Comparison of ENCODE assay signal across 23 mouse cellular contexts in genomic region chr6:72186809-72187208, GRCm38 (mm10). TPM values are rescaled to one million over a fixed set of nuclear protein-coding genes. Genes with fewer than 3 reads are reported as not detected.
A peak's percentile ranks its signal among the peaks of the same experiment; 100 is the strongest.
DNase-seq lines count a peak whose midpoint lies in the region; ATAC-seq lines count a peak whose summit lies in the region.
"Had no signal": no experiment of that assay in that cellular context is flagged by ENCODE, and none has a peak within 500 bp of the region (broad histone marks: within the 10 kb centered on the region; RNA-seq: fewer than 3 reads in every experiment).

No protein-coding gene starts in this region.

- H3K27ac ChIP-seq in hindbrain, embryonic 10.5 days = 0 out of 2 replicates have a peak overlapping the region, but pooled peaks have one; percentile 12
- H3K27ac ChIP-seq in hindbrain, embryonic 12.5 days = no peak overlapping the region
- H3K27ac ChIP-seq: embryonic facial prominence, embryonic 12.5 days; embryonic facial prominence, embryonic 15.5 days; gastrocnemius, adult 2 months; heart, embryonic 13.5 days; hindbrain, embryonic 15.5 days; intestine, embryonic 15.5 days had no signal

- no peak overlapping the region for H3K9ac ChIP-seq in hindbrain, embryonic 12.5 days
- H3K9ac ChIP-seq: embryonic facial prominence, embryonic 12.5 days; embryonic facial prominence, embryonic 15.5 days; forebrain, postnatal 0 days; heart, embryonic 13.5 days; hindbrain, embryonic 15.5 days; intestine, embryonic 15.5 days had no signal

- ATAC-seq in hindbrain, embryonic 12.5 days (ENCODE audit: low FRiP score) = no peak

- H3K4me3 ChIP-seq in hindbrain, embryonic 10.5 days = no peak overlapping the region
- no peak overlapping the region for H3K4me3 ChIP-seq in hindbrain, embryonic 12.5 days
- H3K4me3 ChIP-seq: embryonic facial prominence, embryonic 12.5 days; embryonic facial prominence, embryonic 15.5 days; gastrocnemius, adult 2 months; heart, embryonic 13.5 days; hindbrain, embryonic 15.5 days; intestine, embryonic 15.5 days had no signal

- WGBS in hindbrain, embryonic 10.5 days = 78% methylated on average over 6 of the region's 6 CpGs
- 71% methylated on average over 6 of the region's 6 CpGs for WGBS in hindbrain, embryonic 12.5 days

- H3K36me3 ChIP-seq in hindbrain, embryonic 10.5 days = no peaks in the 10 kb centered on the region
- no peaks in the 10 kb centered on the region for H3K36me3 ChIP-seq in hindbrain, embryonic 12.5 days
- H3K36me3 ChIP-seq: embryonic facial prominence, embryonic 12.5 days; embryonic facial prominence, embryonic 15.5 days; heart, embryonic 13.5 days; hindbrain, embryonic 15.5 days; intestine, embryonic 15.5 days had no signal

- peaks cover 58% of the 10 kb centered on the region for H3K27me3 ChIP-seq in hindbrain, embryonic 10.5 days (ENCODE audit: insufficient read depth, poor library complexity, severe bottlenecking)
- H3K27me3 ChIP-seq in hindbrain, embryonic 12.5 days = peaks cover 56% of the 10 kb centered on the region
- H3K27me3 ChIP-seq: Patski had no signal

- no peak overlapping the region for H3K4me2 ChIP-seq in hindbrain, embryonic 12.5 days (replicated peaks)
- H3K4me2 ChIP-seq: embryonic facial prominence, embryonic 12.5 days; embryonic facial prominence, embryonic 15.5 days; heart, embryonic 13.5 days; hindbrain, embryonic 15.5 days; intestine, embryonic 15.5 days had no signal

- H3K4me1 ChIP-seq in hindbrain, embryonic 10.5 days (replicated peaks) = peaks cover 27% of the 10 kb centered on the region
- H3K4me1 ChIP-seq in hindbrain, embryonic 12.5 days = peaks cover 16% of the 10 kb centered on the region

- H3K9me3 ChIP-seq in hindbrain, embryonic 10.5 days = no peaks in the 10 kb centered on the region
- H3K9me3 ChIP-seq in hindbrain, embryonic 12.5 days (replicated peaks) = no peaks in the 10 kb centered on the region
- H3K9me3 ChIP-seq: embryonic facial prominence, embryonic 12.5 days; embryonic facial prominence, embryonic 15.5 days; heart, embryonic 13.5 days; hindbrain, embryonic 15.5 days; intestine, embryonic 15.5 days had no signal

- DNase-seq in heart, adult 11 months = peak; percentile 90
- no peak for DNase-seq in heart, postnatal 4 days
- no peak for DNase-seq in hindbrain, embryonic 10.5 days (ENCODE audit: low spot score)
- DNase-seq in Muller cell, postnatal 12 days (ENCODE audit: inconsistent ontology term) = peak; percentile 47
- DNase-seq in spleen, postnatal 10 days (ENCODE audit: low spot score in 2 of 2) = no peak
- DNase-seq: adrenal gland, postnatal 10 days; adrenal gland, postnatal 36 days; cerebellum, adult 18-20 months; cerebellum, adult 9-10 months; forebrain, postnatal 0 days; gastrocnemius, adult 2 months; gastrocnemius, postnatal 14 days; heart, adult 18-20 months; heart, postnatal 14 days; kidney, adult 11 months had no signal

RNA-seq across cellular contexts. Expression of gene Atoh8, which starts 48.6 kb away (rescaled TPM):
- 1 to 10 TPM; 7.2 to 8.6 TPM for total RNA-seq in heart, postnatal 4 days (2021)
- 15.9 and 16.6 TPM in 2 replicates for polyA plus RNA-seq in hindbrain, embryonic 10.5 days (2016; fragmentation: Nextera tagmentation; extraction: Ambion mirVana)
- polyA plus RNA-seq in hindbrain, embryonic 12.5 days (2016; fragmentation: Nextera tagmentation; extraction: Ambion mirVana) = 12.4 and 13.7 TPM in 2 replicates
- total RNA-seq: hematopoietic stem cell, adult 5-6 weeks had no signal

Comparison
In these comparisons a context has a peak if more than half of its experiments do, and no peak if none do; other contexts are left out.
1. DNase-seq: peak in heart, adult 11 months (single experiment) and Muller cell, postnatal 12 days (single experiment); none in heart, postnatal 4 days (single experiment), hindbrain, embryonic 10.5 days (single experiment) and spleen, postnatal 10 days (0 of 2).